Comparison of ENCODE assay signal across 10 mouse cellular contexts in genomic region chr4:86911576-86912341, GRCm38 (mm10). TPM values are rescaled to one million over a fixed set of nuclear protein-coding genes. Genes with fewer than 3 reads are reported as not detected.
DNase-seq lines count a peak whose midpoint lies in the region; ATAC-seq and TF ChIP-seq lines count a peak whose summit lies in the region.
"Had no signal": no experiment of that assay in that cellular context is flagged by ENCODE, and none has a peak within 500 bp of the region (broad histone marks: within the 10 kb centered on the region; RNA-seq: fewer than 3 reads in every experiment).

No protein-coding gene starts in this region.

- TF ChIP-seq RAD21 in CH12.LX (IDR thresholded peaks at IDR 0.05; ENCODE audit: low read depth, low read length) = no peak

- peaks cover 9% of the 10 kb centered on the region; the same call in 1 of the 2 replicates for H3K4me1 ChIP-seq in heart, embryonic 11.5 days (ENCODE audit: control insufficient read depth, insufficient read depth, low read length)
- H3K4me1 ChIP-seq in CH12.LX (ENCODE audit: control insufficient read depth in 1 of 2, insufficient read depth in 2 of 2) = peaks cover 3 to 11% of the 10 kb centered on the region in 2 experiments; a peak in 3 of 4 replicates
- peaks cover 14% of the 10 kb centered on the region for H3K4me1 ChIP-seq in embryonic facial prominence, embryonic 10.5 days
- peaks cover 13% of the 10 kb centered on the region for H3K4me1 ChIP-seq in limb, embryonic 10.5 days

- H3K27ac ChIP-seq in heart, embryonic 11.5 days (ENCODE audit: low read depth, low read length) = peak overlapping the region; percentile 15; the same call in 1 of the 2 replicates
- no peak overlapping the region for H3K27ac ChIP-seq in CH12.LX (ENCODE audit: insufficient read depth, low read depth)
- peak overlapping the region; percentile 65 for H3K27ac ChIP-seq in embryonic facial prominence, embryonic 10.5 days (replicated peaks)
- H3K27ac ChIP-seq in limb, embryonic 10.5 days = peak overlapping the region; percentile 86

- 0 out of 2 replicates have a peak, but pooled peaks have one; percentile 40 for ATAC-seq in heart, embryonic 11.5 days (replicated peaks; ENCODE audit: insufficient number of reproducible peaks, low FRiP score, low TSS enrichment)

- TF ChIP-seq EP300 in CH12.LX (IDR thresholded peaks at IDR 0.05; ENCODE audit: low read length) = no peak

- no peak for TF ChIP-seq POLR2A in CH12.LX (IDR thresholded peaks at IDR 0.05; ENCODE audit: low read depth, low read length)

- 18% methylated on average over 18 of the region's 18 CpGs for WGBS in heart, embryonic 11.5 days (ENCODE audit: insufficient replicate concordance)
- 12% methylated on average over 18 of the region's 18 CpGs for WGBS in embryonic facial prominence, embryonic 10.5 days
- WGBS in limb, embryonic 10.5 days = 12% methylated on average over 18 of the region's 18 CpGs

- no peaks in the 10 kb centered on the region for H3K9me3 ChIP-seq in heart, embryonic 11.5 days (replicated peaks; ENCODE audit: control insufficient read depth, low read length)
- no peaks in the 10 kb centered on the region for H3K9me3 ChIP-seq in CH12.LX (replicated peaks; ENCODE audit: low read length)
- no peaks in the 10 kb centered on the region for H3K9me3 ChIP-seq in embryonic facial prominence, embryonic 10.5 days
- no peaks in the 10 kb centered on the region for H3K9me3 ChIP-seq in limb, embryonic 10.5 days (replicated peaks)
- H3K9me3 ChIP-seq: G1E had no signal

- 0 out of 2 replicates have a peak overlapping the region, but pooled peaks have one; percentile 22 for H3K9ac ChIP-seq in heart, embryonic 11.5 days (ENCODE audit: low read depth, low read length)
- H3K9ac ChIP-seq in CH12.LX (ENCODE audit: insufficient read depth, low read depth) = no peak overlapping the region

- H3K27me3 ChIP-seq in heart, embryonic 11.5 days (ENCODE audit: control insufficient read depth, insufficient read depth, low read length) = no peaks in the 10 kb centered on the region
- no peaks in the 10 kb centered on the region for H3K27me3 ChIP-seq in CH12.LX (replicated peaks)
- H3K27me3 ChIP-seq in embryonic facial prominence, embryonic 10.5 days (replicated peaks; ENCODE audit: low read depth, poor library complexity, severe bottlenecking) = no peaks in the 10 kb centered on the region; the same call in 1 of the 2 replicates
- no peaks in the 10 kb centered on the region for H3K27me3 ChIP-seq in limb, embryonic 10.5 days (ENCODE audit: low read depth, poor library complexity, severe bottlenecking)

- no peaks in the 10 kb centered on the region for H3K79me2 ChIP-seq in CH12.LX (replicated peaks; ENCODE audit: control insufficient read depth, extremely low read depth, insufficient read depth, poor library complexity, severe bottlenecking)

- dilution Hi-C loops in CH12.LX (cut with MboI; ENCODE audit: extremely low pct_ligation_motif_present, extremely low pct_unique_long_range_greater_than_20kb, low sequenced_read_pairs) = no loop called here

- no peak for TF ChIP-seq CTCF in CH12.LX (conservative IDR thresholded peaks at IDR 0.05 in 1 of 2, IDR thresholded peaks at IDR 0.05 in 1 of 2; ENCODE audit: low read depth in 2 of 2, low read length in 2 of 2)

- in situ Hi-C loops in CH12.LX (cut with MboI; ENCODE audit: low pct_ligation_motif_present, low pct_unique_long_range_greater_than_20kb, low sequenced_read_pairs) = no loop called here

- H3K36me3 ChIP-seq in heart, embryonic 11.5 days (ENCODE audit: control insufficient read depth, insufficient read depth, low read length) = no peaks in the 10 kb centered on the region
- no peaks in the 10 kb centered on the region for H3K36me3 ChIP-seq in CH12.LX (replicated peaks in 1 of 2; ENCODE audit: control insufficient read depth in 1 of 2, insufficient read depth in 1 of 2, low read length in 1 of 2)
- H3K36me3 ChIP-seq in embryonic facial prominence, embryonic 10.5 days (replicated peaks) = no peaks in the 10 kb centered on the region
- no peaks in the 10 kb centered on the region for H3K36me3 ChIP-seq in limb, embryonic 10.5 days
- H3K36me3 ChIP-seq: G1E had no signal

- peak overlapping the region; percentile 27 for H3K4me2 ChIP-seq in heart, embryonic 11.5 days
- H3K4me2 ChIP-seq in CH12.LX (ENCODE audit: insufficient read depth, low read depth, poor library complexity, severe bottlenecking) = peak overlapping the region; percentile 31; the same call in 1 of the 2 replicates

- no peak for DNase-seq in heart, postnatal 25 days (ENCODE audit: low spot score)
- DNase-seq in CH12.LX (ENCODE audit: extremely low read depth) = no peak
- peak; percentile 66 for DNase-seq in embryonic facial prominence, embryonic 10.5 days (ENCODE audit: low spot score)
- DNase-seq in limb, embryonic 10.5 days (ENCODE audit: low spot score) = peak; percentile 65
- no peak for DNase-seq in urinary bladder, postnatal 10 days (ENCODE audit: low spot score)
- no peak for DNase-seq in cerebellum, adult 8-10 months
- DNase-seq in right cerebral cortex, postnatal 36 days (ENCODE audit: low spot score in 2 of 2) = no peak
- DNase-seq: cerebellum, adult 9-11 months had no signal

- no peak overlapping the region for H3K4me3 ChIP-seq in heart, embryonic 11.5 days (ENCODE audit: low read depth, low read length)
- no peak overlapping the region for H3K4me3 ChIP-seq in CH12.LX (replicated peaks in 1 of 3; ENCODE audit: low read depth in 2 of 3, low read length in 2 of 3, poor library complexity in 1 of 3)
- H3K4me3 ChIP-seq in embryonic facial prominence, embryonic 10.5 days = peak overlapping the region; percentile 32
- H3K4me3 ChIP-seq in limb, embryonic 10.5 days = peak overlapping the region; percentile 30

- intact Hi-C loops in heart, postnatal 25 days (cut with DNase I) = loop anchor here (2.0 kb wide), 1 partner anchor 33 kb away; no protein-coding TSS in a partner anchor

TF ChIP-seq in CH12.LX, 34 proteins besides CTCF, POLR2A, EP300 and RAD21:
- no peak for TF ChIP-seq UBTF (IDR thresholded peaks at IDR 0.05; ENCODE audit: low read depth, low read length)
- peak; percentile 18; the same call in 1 of the 2 replicates for TF ChIP-seq IRF4 (IDR thresholded peaks at IDR 0.05; ENCODE audit: low read depth, low read length)
- TF ChIP-seq SMC3 (IDR thresholded peaks at IDR 0.05; ENCODE audit: low read depth, low read length) = no peak

RNA-seq across cellular contexts. Expression of gene Acer2, which starts 37.6 kb away (rescaled TPM):
- 34.1 and 38.3 TPM in 2 replicates for polyA plus RNA-seq in heart, embryonic 11.5 days (2014; fragmentation: Nextera tagmentation; extraction: Ambion mirVana)
- 10 to 100 TPM; 16.9 to 17.1 TPM for total RNA-seq in heart, postnatal 25 days (2021)
- total RNA-seq in CH12.LX (2012; rRNA removed) (0.13 and 0.17 TPM in 2 replicates), CH12.LX (2014; rRNA removed) (0.09 and 0.22 TPM in 2 replicates)
- 0.16 and 0.29 TPM in 2 replicates for polyA plus RNA-seq in CH12.LX (2012; ENCODE audit: insufficient read length, low read depth)
- polyA plus RNA-seq in embryonic facial prominence, embryonic 10.5 days (2016; fragmentation: Nextera tagmentation; extraction: Ambion mirVana) = 15.1 and 17.0 TPM in 2 replicates
- 13.1 and 17.1 TPM in 2 replicates for polyA plus RNA-seq in limb, embryonic 10.5 days (2016; fragmentation: Nextera tagmentation; extraction: Ambion mirVana)
- polyA plus RNA-seq: G1E had no signal

RNA-seq across cellular contexts. Expression of gene Rps6, which starts 54.5 kb away (rescaled TPM):
- polyA plus RNA-seq in heart, embryonic 11.5 days (2014; fragmentation: Nextera tagmentation; extraction: Ambion mirVana) = 577 and 587 TPM in 2 replicates
- total RNA-seq in heart, postnatal 25 days (2021) = 100 to 1,000 TPM; 460 to 507 TPM
- total RNA-seq in CH12.LX (2012; rRNA removed) (3,137 and 3,171 TPM in 2 replicates), CH12.LX (2014; rRNA removed) (3,620 and 3,826 TPM in 2 replicates)
- 1,709 and 2,128 TPM in 2 replicates for polyA plus RNA-seq in CH12.LX (2012; ENCODE audit: insufficient read length, low read depth)
- 664 and 683 TPM in 2 replicates for polyA plus RNA-seq in embryonic facial prominence, embryonic 10.5 days (2016; fragmentation: Nextera tagmentation; extraction: Ambion mirVana)
- 718 and 830 TPM in 2 replicates for polyA plus RNA-seq in limb, embryonic 10.5 days (2016; fragmentation: Nextera tagmentation; extraction: Ambion mirVana)

Comparison
In these comparisons a context has a peak if more than half of its experiments do, and no peak if none do; other contexts are left out.
1. H3K4me3 ChIP-seq: peak in embryonic facial prominence, embryonic 10.5 days (single experiment) and limb, embryonic 10.5 days (single experiment); none in heart, embryonic 11.5 days (single experiment) and CH12.LX (0 of 3).
2. DNase-seq: peak in embryonic facial prominence, embryonic 10.5 days (single experiment) and limb, embryonic 10.5 days (single experiment); none in heart, postnatal 25 days (single experiment), CH12.LX (single experiment), urinary bladder, postnatal 10 days (single experiment), cerebellum, adult 8-10 months (single experiment) and right cerebral cortex, postnatal 36 days (0 of 2).
3. RNA of gene Acer2, which starts 37.6 kb away (polyA plus RNA-seq): 34.1 to 38.3 TPM in heart, embryonic 11.5 days, 13.1 to 17.1 TPM in limb, embryonic 10.5 days and 15.1 to 17.0 TPM in embryonic facial prominence, embryonic 10.5 days; 0.16 to 0.29 TPM in CH12.LX; every median in the first group is over 10 times any median in the second.